Mouse (Mus musculus): ENCODE measurements around the gene 4930467E23Rik. TPM values are rescaled to one million over a fixed set of nuclear protein-coding genes. Genes with fewer than 3 reads are reported as not detected.
A peak's percentile ranks its signal among the peaks of the same experiment; 100 is the strongest.
"Not testable (repeated sequence)": the region's sequence is repeated elsewhere in the genome, so short reads cannot be mapped to it uniquely, and the experiment has no call there.

4930467E23Rik gene
- total and polyA plus RNA-seq, 3 experiments = 0.14 to 0.55 TPM; not detected in 1

DNA sequence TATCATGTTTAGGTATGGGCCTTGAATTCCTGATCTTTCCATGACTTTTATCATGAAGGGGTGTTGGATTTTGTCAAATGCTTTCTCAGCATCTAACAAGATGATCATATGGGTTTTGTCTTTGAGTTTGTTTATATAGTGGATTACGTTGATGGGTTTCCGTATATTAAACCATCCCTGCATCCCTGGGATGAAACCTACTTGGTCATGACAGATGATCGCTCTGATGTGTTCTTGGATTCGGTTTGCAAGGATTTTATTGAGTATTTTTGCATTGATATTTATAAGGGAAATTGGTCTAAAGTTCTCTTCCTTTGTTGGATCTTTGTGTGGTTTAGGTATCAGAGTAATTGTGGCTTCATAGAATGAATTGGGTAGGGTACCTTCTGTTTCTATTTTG, 44.1 kb downstream of the 4930467E23Rik start:
- H3K4me3 ChIP-seq; H3K79me2 ChIP-seq (replicated peaks; ENCODE audit: control insufficient read depth, insufficient read depth, low read length); H3K27me3 ChIP-seq (ENCODE audit: control insufficient read depth, insufficient read depth, low read length); H3K9ac ChIP-seq (ENCODE audit: low read depth, low read length); intact Hi-C loops (cut with DNase I); H3K36me3 ChIP-seq (ENCODE audit: control insufficient read depth, insufficient read depth, low read length); H3K4me1 ChIP-seq (ENCODE audit: control insufficient read depth, insufficient read depth, low read length); H3K27ac ChIP-seq; DNase-seq: not testable (repeated sequence)
- 73% methylated on average over 4 of the region's 4 CpGs for WGBS

- H3K27me3 ChIP-seq (ENCODE audit: control insufficient read depth, insufficient read depth, low read length); intact Hi-C loops (cut with DNase I); H3K4me3 ChIP-seq; H3K79me2 ChIP-seq (replicated peaks; ENCODE audit: control insufficient read depth, insufficient read depth, low read length); H3K4me1 ChIP-seq (ENCODE audit: control insufficient read depth, insufficient read depth, low read length); H3K9ac ChIP-seq (ENCODE audit: low read depth, low read length); H3K27ac ChIP-seq; DNase-seq; H3K36me3 ChIP-seq (ENCODE audit: control insufficient read depth, insufficient read depth, low read length): not testable (repeated sequence)
Measured at GRCm38 (mm10) chr8:19776311-19776710, 46.9 kb downstream of the 4930467E23Rik start.

GRCm38 (mm10) chr8:19777500-19777899, 48.1 kb downstream of the 4930467E23Rik start:
- intact Hi-C loops (cut with DNase I); H3K27ac ChIP-seq; H3K4me3 ChIP-seq; H3K9ac ChIP-seq (ENCODE audit: low read depth, low read length); H3K79me2 ChIP-seq (replicated peaks; ENCODE audit: control insufficient read depth, insufficient read depth, low read length); H3K36me3 ChIP-seq (ENCODE audit: control insufficient read depth, insufficient read depth, low read length); H3K27me3 ChIP-seq (ENCODE audit: control insufficient read depth, insufficient read depth, low read length); DNase-seq; H3K4me1 ChIP-seq (ENCODE audit: control insufficient read depth, insufficient read depth, low read length): not testable (repeated sequence)
- WGBS = 32% methylated on average over 2 of the region's 2 CpGs

DNA sequence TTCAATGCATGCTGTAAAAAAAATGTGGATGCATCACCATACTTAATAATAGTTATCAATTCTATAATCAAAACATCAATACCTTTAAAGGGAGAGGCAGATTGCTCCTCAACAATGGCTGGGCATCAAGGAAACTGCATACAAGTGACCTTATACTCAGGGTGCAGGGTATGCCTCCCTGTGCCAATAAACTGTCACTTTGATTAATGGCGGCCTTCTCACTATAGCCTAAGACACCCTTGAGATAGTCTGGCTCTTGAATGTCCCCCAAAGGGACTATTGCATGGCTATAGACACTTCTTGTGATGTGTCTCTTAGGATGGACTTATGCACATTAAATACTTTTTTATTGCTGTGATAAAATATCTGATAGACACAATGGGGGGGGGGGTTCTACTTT, 48.8 kb downstream of the 4930467E23Rik start:
- H3K27ac ChIP-seq; H3K4me1 ChIP-seq (ENCODE audit: control insufficient read depth, insufficient read depth, low read length); H3K79me2 ChIP-seq (replicated peaks; ENCODE audit: control insufficient read depth, insufficient read depth, low read length); H3K27me3 ChIP-seq (ENCODE audit: control insufficient read depth, insufficient read depth, low read length); H3K36me3 ChIP-seq (ENCODE audit: control insufficient read depth, insufficient read depth, low read length); H3K4me3 ChIP-seq; H3K9ac ChIP-seq (ENCODE audit: low read depth, low read length); intact Hi-C loops (cut with DNase I): not testable (repeated sequence)
- WGBS = 37% methylated on average over 1 of the region's 1 CpGs
- peak in 1 of 2 experiments; percentile 29 for DNase-seq

GRCm38 (mm10) chr8:19778891-19779290, 49.5 kb downstream of the 4930467E23Rik start:
- 87% methylated on average over 8 of the region's 8 CpGs for WGBS
- H3K27me3 ChIP-seq (ENCODE audit: control insufficient read depth, insufficient read depth, low read length); H3K79me2 ChIP-seq (replicated peaks; ENCODE audit: control insufficient read depth, insufficient read depth, low read length); H3K9ac ChIP-seq (ENCODE audit: low read depth, low read length); H3K4me1 ChIP-seq (ENCODE audit: control insufficient read depth, insufficient read depth, low read length); H3K36me3 ChIP-seq (ENCODE audit: control insufficient read depth, insufficient read depth, low read length); intact Hi-C loops (cut with DNase I); H3K4me3 ChIP-seq; DNase-seq; H3K27ac ChIP-seq: not testable (repeated sequence)

GRCm38 (mm10) chr8:19780212-19780611, 50.8 kb downstream of the 4930467E23Rik start:
- H3K27me3 ChIP-seq (ENCODE audit: control insufficient read depth, insufficient read depth, low read length); intact Hi-C loops (cut with DNase I); H3K4me1 ChIP-seq (ENCODE audit: control insufficient read depth, insufficient read depth, low read length); H3K36me3 ChIP-seq (ENCODE audit: control insufficient read depth, insufficient read depth, low read length); H3K79me2 ChIP-seq (replicated peaks; ENCODE audit: control insufficient read depth, insufficient read depth, low read length); H3K4me3 ChIP-seq; H3K27ac ChIP-seq; H3K9ac ChIP-seq (ENCODE audit: low read depth, low read length); DNase-seq: not testable (repeated sequence)
- 84% methylated on average over 4 of the region's 4 CpGs for WGBS

- H3K79me2 ChIP-seq (replicated peaks; ENCODE audit: control insufficient read depth, insufficient read depth, low read length); H3K9ac ChIP-seq (ENCODE audit: low read depth, low read length); intact Hi-C loops (cut with DNase I); H3K4me3 ChIP-seq; H3K27me3 ChIP-seq (ENCODE audit: control insufficient read depth, insufficient read depth, low read length); H3K36me3 ChIP-seq (ENCODE audit: control insufficient read depth, insufficient read depth, low read length); DNase-seq; H3K4me1 ChIP-seq (ENCODE audit: control insufficient read depth, insufficient read depth, low read length); H3K27ac ChIP-seq: not testable (repeated sequence)
Measured at GRCm38 (mm10) chr8:19780658-19781057, 51.3 kb downstream of the 4930467E23Rik start.

GRCm38 (mm10) chr8:19781328-19782114, 52.1 kb downstream of the 4930467E23Rik start:
- H3K27me3 ChIP-seq (ENCODE audit: control insufficient read depth, insufficient read depth, low read length); H3K4me3 ChIP-seq; H3K27ac ChIP-seq; intact Hi-C loops (cut with DNase I); H3K79me2 ChIP-seq (replicated peaks; ENCODE audit: control insufficient read depth, insufficient read depth, low read length); H3K4me1 ChIP-seq (ENCODE audit: control insufficient read depth, insufficient read depth, low read length); H3K36me3 ChIP-seq (ENCODE audit: control insufficient read depth, insufficient read depth, low read length); H3K9ac ChIP-seq (ENCODE audit: low read depth, low read length): not testable (repeated sequence)
- 85% methylated on average over 5 of the region's 5 CpGs for WGBS
- DNase-seq = peak in 1 of 2 experiments; percentile 33

GRCm38 (mm10) chr8:19782736-19783135, 53.4 kb downstream of the 4930467E23Rik start:
- WGBS = 70% methylated on average over 3 of the region's 3 CpGs
- peak; percentile 36 to 51 for DNase-seq
- H3K9ac ChIP-seq (ENCODE audit: low read depth, low read length); H3K79me2 ChIP-seq (replicated peaks; ENCODE audit: control insufficient read depth, insufficient read depth, low read length); intact Hi-C loops (cut with DNase I); H3K4me3 ChIP-seq; H3K27me3 ChIP-seq (ENCODE audit: control insufficient read depth, insufficient read depth, low read length); H3K4me1 ChIP-seq (ENCODE audit: control insufficient read depth, insufficient read depth, low read length); H3K27ac ChIP-seq; H3K36me3 ChIP-seq (ENCODE audit: control insufficient read depth, insufficient read depth, low read length): not testable (repeated sequence)

GRCm38 (mm10) chr8:19783860-19784259, 54.5 kb downstream of the 4930467E23Rik start:
- H3K9ac ChIP-seq (ENCODE audit: low read depth, low read length); H3K79me2 ChIP-seq (replicated peaks; ENCODE audit: control insufficient read depth, insufficient read depth, low read length); DNase-seq; intact Hi-C loops (cut with DNase I); H3K27ac ChIP-seq; H3K4me3 ChIP-seq; H3K36me3 ChIP-seq (ENCODE audit: control insufficient read depth, insufficient read depth, low read length); H3K4me1 ChIP-seq (ENCODE audit: control insufficient read depth, insufficient read depth, low read length); H3K27me3 ChIP-seq (ENCODE audit: control insufficient read depth, insufficient read depth, low read length): not testable (repeated sequence)
- 80% methylated on average over 1 of the region's 5 CpGs for WGBS

Measured in heart, adult 2 months (tissue).